In the genomic region with DNA sequence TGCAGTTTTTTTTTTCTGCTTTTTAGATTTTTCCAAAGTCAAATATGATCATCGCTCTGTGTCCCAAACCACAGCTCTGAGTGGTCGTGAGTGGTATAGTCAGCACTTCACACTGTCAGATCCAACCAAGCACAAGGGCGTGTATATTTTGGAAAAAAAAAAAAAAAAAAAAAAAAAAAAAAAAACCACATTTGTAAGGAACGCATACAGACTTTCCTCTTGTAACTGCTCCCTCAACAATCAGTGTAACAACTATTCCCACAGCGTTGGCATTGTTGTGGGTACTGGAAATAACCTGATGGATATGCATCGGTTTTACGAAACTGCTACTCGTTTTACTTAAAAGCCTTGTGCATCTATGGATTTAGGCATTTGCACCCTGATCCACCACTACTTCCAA, we compare ENCODE assay signal across 20 mouse cellular contexts. TPM values are rescaled to one million over a fixed set of nuclear protein-coding genes. Genes with fewer than 3 reads are reported as not detected.
DNase-seq lines count a peak whose midpoint lies in the region; ATAC-seq and TF ChIP-seq lines count a peak whose summit lies in the region.
"Had no signal": no experiment of that assay in that cellular context is flagged by ENCODE, and none has a peak within 500 bp of the region (broad histone marks: within the 10 kb centered on the region; RNA-seq: fewer than 3 reads in every experiment).

No protein-coding gene starts in this region.

- no peaks in the 10 kb centered on the region for H3K4me1 ChIP-seq in intestine, postnatal 0 days (replicated peaks; ENCODE audit: control insufficient read depth, insufficient read depth, low read length)
- H3K4me1 ChIP-seq in intestine, embryonic 16.5 days (ENCODE audit: control insufficient read depth, insufficient read depth, low read length), result peaks cover 8% of the 10 kb centered on the region
- peaks cover 4% of the 10 kb centered on the region; the same call in 1 of the 2 replicates for H3K4me1 ChIP-seq in lung, embryonic 16.5 days (replicated peaks; ENCODE audit: control insufficient read depth, insufficient read depth, low read length)
- peaks cover 0 to 6% of the 10 kb centered on the region in 2 experiments; a peak in 2 of 4 replicates for H3K4me1 ChIP-seq in CH12.LX (ENCODE audit: control insufficient read depth in 1 of 2, insufficient read depth in 2 of 2)
- H3K4me1 ChIP-seq in MEL (ENCODE audit: control insufficient read depth in 1 of 2, insufficient read depth in 2 of 2, low read length in 2 of 2), result peaks cover 0 to 3% of the 10 kb centered on the region in 2 experiments; a peak in 1 of 4 replicates
- H3K4me1 ChIP-seq in forebrain, embryonic 12.5 days, result peaks cover 12% of the 10 kb centered on the region

- no peak for ATAC-seq in intestine, postnatal 0 days
- ATAC-seq in intestine, embryonic 16.5 days, result no peak
- no peak for ATAC-seq in lung, embryonic 16.5 days (ENCODE audit: low read depth)
- no peak for ATAC-seq in forebrain, embryonic 12.5 days (ENCODE audit: low FRiP score)
- ATAC-seq: CD4-positive, CD25-positive, alpha-beta regulatory T cell, adult 4 months had no signal

- 83% methylated on average over 8 of the region's 8 CpGs for WGBS in intestine, postnatal 0 days
- WGBS in intestine, embryonic 16.5 days, result 80% methylated on average over 8 of the region's 8 CpGs
- 67% methylated on average over 8 of the region's 8 CpGs for WGBS in lung, embryonic 16.5 days
- WGBS in forebrain, embryonic 12.5 days, result 79% methylated on average over 8 of the region's 8 CpGs

- TF ChIP-seq RAD21 in CH12.LX (IDR thresholded peaks at IDR 0.05; ENCODE audit: low read depth, low read length) (no peak), MEL (IDR thresholded peaks at IDR 0.05; ENCODE audit: low read depth, low read length) (no peak)

- TF ChIP-seq CTCF in intestine, postnatal 0 days (IDR thresholded peaks at IDR 0.05; ENCODE audit: low read depth), result no peak
- TF ChIP-seq CTCF in CH12.LX (conservative IDR thresholded peaks at IDR 0.05 in 1 of 2, IDR thresholded peaks at IDR 0.05 in 1 of 2; ENCODE audit: low read depth in 2 of 2, low read length in 2 of 2), result no peak
- TF ChIP-seq CTCF in MEL (IDR thresholded peaks at IDR 0.05 in 2 of 3, conservative IDR thresholded peaks at IDR 0.05 in 1 of 3; ENCODE audit: control insufficient read depth in 1 of 3, insufficient read depth in 1 of 3, low read depth in 2 of 3, low read length in 3 of 3, poor library complexity in 1 of 3, severe bottlenecking in 1 of 3), result no peak

- H3K79me2 ChIP-seq in CH12.LX (replicated peaks; ENCODE audit: control insufficient read depth, extremely low read depth, insufficient read depth, poor library complexity, severe bottlenecking) (no peaks in the 10 kb centered on the region), MEL (ENCODE audit: control insufficient read depth, insufficient read depth, low read length, poor library complexity) (no peaks in the 10 kb centered on the region)

- H3K27me3 ChIP-seq in intestine, postnatal 0 days (replicated peaks; ENCODE audit: control insufficient read depth, insufficient read depth, low read length), result no peaks in the 10 kb centered on the region
- no peaks in the 10 kb centered on the region for H3K27me3 ChIP-seq in intestine, embryonic 16.5 days (replicated peaks; ENCODE audit: control insufficient read depth, insufficient read depth, low read length)
- H3K27me3 ChIP-seq in lung, embryonic 16.5 days (ENCODE audit: control insufficient read depth, insufficient read depth, low read depth, low read length), result no peaks in the 10 kb centered on the region
- no peaks in the 10 kb centered on the region for H3K27me3 ChIP-seq in CH12.LX (replicated peaks)
- no peaks in the 10 kb centered on the region for H3K27me3 ChIP-seq in MEL (ENCODE audit: control insufficient read depth in 1 of 2, insufficient read depth in 2 of 2, low read length in 2 of 2)
- H3K27me3 ChIP-seq in forebrain, embryonic 12.5 days, result no peaks in the 10 kb centered on the region
- H3K27me3 ChIP-seq: embryonic facial prominence, embryonic 13.5 days; embryonic facial prominence, embryonic 15.5 days; forebrain, embryonic 15.5 days had no signal

- H3K36me3 ChIP-seq in intestine, postnatal 0 days (ENCODE audit: control insufficient read depth, insufficient read depth), result no peaks in the 10 kb centered on the region
- H3K36me3 ChIP-seq in intestine, embryonic 16.5 days (ENCODE audit: control insufficient read depth, insufficient read depth, low read length), result no peaks in the 10 kb centered on the region
- H3K36me3 ChIP-seq in lung, embryonic 16.5 days (ENCODE audit: control insufficient read depth, insufficient read depth, low read length), result no peaks in the 10 kb centered on the region
- H3K36me3 ChIP-seq in CH12.LX (replicated peaks in 1 of 2; ENCODE audit: control insufficient read depth in 1 of 2, insufficient read depth in 1 of 2, low read length in 1 of 2) (no peaks in the 10 kb centered on the region), MEL (ENCODE audit: control insufficient read depth in 1 of 2, insufficient read depth in 2 of 2, low read length in 2 of 2) (no peaks in the 10 kb centered on the region)
- no peaks in the 10 kb centered on the region for H3K36me3 ChIP-seq in forebrain, embryonic 12.5 days (replicated peaks)
- H3K36me3 ChIP-seq: embryonic facial prominence, embryonic 13.5 days; embryonic facial prominence, embryonic 15.5 days; forebrain, embryonic 10.5 days; forebrain, embryonic 15.5 days; G1E had no signal

- H3K9ac ChIP-seq in intestine, postnatal 0 days (ENCODE audit: low read depth, low read length), result 0 out of 2 replicates have a peak overlapping the region, but pooled peaks have one; percentile 26
- H3K9ac ChIP-seq in intestine, embryonic 16.5 days (ENCODE audit: low read depth, low read length), result no peak overlapping the region
- no peak overlapping the region for H3K9ac ChIP-seq in lung, embryonic 16.5 days (ENCODE audit: low read length)
- H3K9ac ChIP-seq in CH12.LX (ENCODE audit: insufficient read depth, low read depth) (no peak overlapping the region), MEL (ENCODE audit: control insufficient read depth, low read depth, low read length, poor library complexity, severe bottlenecking) (no peak overlapping the region)
- no peak overlapping the region for H3K9ac ChIP-seq in forebrain, embryonic 12.5 days
- H3K9ac ChIP-seq: embryonic facial prominence, embryonic 13.5 days; embryonic facial prominence, embryonic 15.5 days; forebrain, embryonic 13.5 days; forebrain, embryonic 15.5 days; forebrain, postnatal 0 days had no signal

- DNase-seq in lung, postnatal 10 days, result no peak
- DNase-seq in CH12.LX (ENCODE audit: extremely low read depth) (no peak), MEL (ENCODE audit: low read depth, low spot score) (no peak)
- DNase-seq: cerebellum, adult 11 months; cerebellum, adult 8-10 months; cerebellum, adult 9-11 months; cerebellum, postnatal 36 days had no signal

- H3K9me3 ChIP-seq in intestine, postnatal 0 days (ENCODE audit: control insufficient read depth), result no peaks in the 10 kb centered on the region
- H3K9me3 ChIP-seq in intestine, embryonic 16.5 days (ENCODE audit: control insufficient read depth, low read length), result no peaks in the 10 kb centered on the region
- H3K9me3 ChIP-seq in lung, embryonic 16.5 days (ENCODE audit: control insufficient read depth, low read length), result no peaks in the 10 kb centered on the region
- H3K9me3 ChIP-seq in CH12.LX (replicated peaks; ENCODE audit: low read length), result no peaks in the 10 kb centered on the region
- no peaks in the 10 kb centered on the region for H3K9me3 ChIP-seq in MEL (replicated peaks; ENCODE audit: insufficient read depth, low read length)
- no peaks in the 10 kb centered on the region for H3K9me3 ChIP-seq in forebrain, embryonic 12.5 days
- H3K9me3 ChIP-seq: embryonic facial prominence, embryonic 13.5 days; embryonic facial prominence, embryonic 15.5 days; forebrain, embryonic 10.5 days; forebrain, embryonic 13.5 days; forebrain, embryonic 15.5 days; G1E had no signal

- H3K27ac ChIP-seq in intestine, postnatal 0 days (ENCODE audit: low read depth, low read length), result no peak overlapping the region
- no peak overlapping the region for H3K27ac ChIP-seq in intestine, embryonic 16.5 days (ENCODE audit: low read length)
- no peak overlapping the region for H3K27ac ChIP-seq in lung, embryonic 16.5 days (ENCODE audit: low read length)
- no peak overlapping the region for H3K27ac ChIP-seq in CH12.LX (ENCODE audit: insufficient read depth, low read depth)
- H3K27ac ChIP-seq in MEL (ENCODE audit: control insufficient read depth, low read depth, low read length), result no peak overlapping the region
- no peak overlapping the region for H3K27ac ChIP-seq in forebrain, embryonic 12.5 days
- H3K27ac ChIP-seq: embryonic facial prominence, embryonic 13.5 days; embryonic facial prominence, embryonic 15.5 days; forebrain, embryonic 13.5 days; forebrain, embryonic 15.5 days had no signal

- in situ Hi-C loops in CH12.LX (cut with MboI; ENCODE audit: low pct_ligation_motif_present, low pct_unique_long_range_greater_than_20kb, low sequenced_read_pairs), result no loop called here

- dilution Hi-C loops in CH12.LX (cut with MboI; ENCODE audit: extremely low pct_ligation_motif_present, extremely low pct_unique_long_range_greater_than_20kb, low sequenced_read_pairs), result no loop called here

- H3K4me3 ChIP-seq in intestine, postnatal 0 days (ENCODE audit: low read depth, low read length), result no peak overlapping the region
- no peak overlapping the region for H3K4me3 ChIP-seq in intestine, embryonic 16.5 days (ENCODE audit: low read length)
- H3K4me3 ChIP-seq in lung, embryonic 16.5 days (ENCODE audit: low read length), result no peak overlapping the region
- no peak overlapping the region for H3K4me3 ChIP-seq in CH12.LX (replicated peaks in 1 of 3; ENCODE audit: low read depth in 2 of 3, low read length in 2 of 3, poor library complexity in 1 of 3)
- H3K4me3 ChIP-seq in MEL (ENCODE audit: control insufficient read depth in 1 of 2, insufficient read depth in 1 of 2, low read depth in 2 of 2, low read length in 2 of 2), result no peak overlapping the region
- no peak overlapping the region for H3K4me3 ChIP-seq in forebrain, embryonic 12.5 days (replicated peaks)
- H3K4me3 ChIP-seq: embryonic facial prominence, embryonic 13.5 days; embryonic facial prominence, embryonic 15.5 days; erythroblast, embryonic 14.5 days; forebrain, embryonic 13.5 days; forebrain, embryonic 15.5 days had no signal

- no peak for TF ChIP-seq EP300 in CH12.LX (IDR thresholded peaks at IDR 0.05; ENCODE audit: low read length)
- TF ChIP-seq EP300 in MEL (IDR thresholded peaks at IDR 0.05; ENCODE audit: low read depth in 1 of 2, low read length in 2 of 2), result no peak

- TF ChIP-seq POLR2A in CH12.LX (IDR thresholded peaks at IDR 0.05; ENCODE audit: low read depth, low read length), result no peak
- TF ChIP-seq POLR2A in MEL (IDR thresholded peaks at IDR 0.05; ENCODE audit: control insufficient read depth in 1 of 2, insufficient read depth in 1 of 2, low read depth in 1 of 2, low read length in 2 of 2, poor library complexity in 1 of 2), result no peak

- no peak overlapping the region for H3K4me2 ChIP-seq in intestine, postnatal 0 days (replicated peaks; ENCODE audit: low read depth)
- no peak overlapping the region for H3K4me2 ChIP-seq in intestine, embryonic 16.5 days (ENCODE audit: low read depth, low read length)
- peak overlapping the region; percentile 42; the same call in 1 of the 2 replicates for H3K4me2 ChIP-seq in lung, embryonic 16.5 days (ENCODE audit: low read depth, low read length)
- no peak overlapping the region for H3K4me2 ChIP-seq in CH12.LX (ENCODE audit: insufficient read depth, low read depth, poor library complexity, severe bottlenecking)
- H3K4me2 ChIP-seq in forebrain, embryonic 12.5 days, result no peak overlapping the region
- H3K4me2 ChIP-seq: forebrain, embryonic 15.5 days had no signal

RNA-seq across cellular contexts. Expression of a gene that starts 9.8 kb away (rescaled TPM):
- 153 and 173 TPM in 2 replicates for polyA plus RNA-seq in intestine, postnatal 0 days (2015; fragmentation: Nextera tagmentation; extraction: Ambion mirVana)
- polyA plus RNA-seq in intestine, embryonic 16.5 days (2015; fragmentation: Nextera tagmentation; extraction: Ambion mirVana), result 139 and 156 TPM in 2 replicates
- polyA plus RNA-seq in lung, embryonic 16.5 days (2015; fragmentation: Nextera tagmentation; extraction: Ambion mirVana), result 28.0 and 30.2 TPM in 2 replicates
- 13.1 and 13.3 TPM in 2 replicates for total RNA-seq in CH12.LX (2012; rRNA removed)
- 29.7 and 31.8 TPM in 2 replicates for total RNA-seq in CH12.LX (2014; rRNA removed)
- polyA plus RNA-seq in CH12.LX (2012; ENCODE audit: insufficient read length, low read depth), result 33.7 and 38.3 TPM in 2 replicates
- 16.8 and 17.8 TPM in 2 replicates for total RNA-seq in MEL (2012; rRNA removed)
- polyA plus RNA-seq in MEL (2012; ENCODE audit: insufficient read depth in 1 of 2, insufficient read length in 2 of 2, low read depth in 1 of 2, low replicate concordance in 2 of 2, missing spikeins in 1 of 2), result 10 to 100 TPM in 1 of 2 experiments, not detected in 1; 22.0 TPM
- polyA plus RNA-seq in forebrain, embryonic 12.5 days (2016; fragmentation: Nextera tagmentation; extraction: Ambion mirVana), result 6.5 and 8.8 TPM in 2 replicates

RNA-seq across cellular contexts. Expression of a gene that starts 15.8 kb away (rescaled TPM):
- polyA plus RNA-seq in intestine, postnatal 0 days (2015; fragmentation: Nextera tagmentation; extraction: Ambion mirVana), result 5.1 and 5.2 TPM in 2 replicates
- polyA plus RNA-seq in intestine, embryonic 16.5 days (2015; fragmentation: Nextera tagmentation; extraction: Ambion mirVana), result 7.2 and 7.5 TPM in 2 replicates
- 13.5 and 15.7 TPM in 2 replicates for polyA plus RNA-seq in lung, embryonic 16.5 days (2015; fragmentation: Nextera tagmentation; extraction: Ambion mirVana)
- total RNA-seq in CH12.LX (2012; rRNA removed), result 6.0 and 8.1 TPM in 2 replicates
- 10.7 and 12.3 TPM in 2 replicates for total RNA-seq in CH12.LX (2014; rRNA removed)
- polyA plus RNA-seq in CH12.LX (2012; ENCODE audit: insufficient read length, low read depth), result 6.7 and 8.6 TPM in 2 replicates
- total RNA-seq in MEL (2012; rRNA removed), result 2.4 and 2.5 TPM in 2 replicates
- 1 to 10 TPM in 1 of 2 experiments, not detected in 1; 5.1 TPM for polyA plus RNA-seq in MEL (2012; ENCODE audit: insufficient read depth in 1 of 2, insufficient read length in 2 of 2, low read depth in 1 of 2, low replicate concordance in 2 of 2, missing spikeins in 1 of 2)
- 15.4 and 16.4 TPM in 2 replicates for polyA plus RNA-seq in forebrain, embryonic 12.5 days (2016; fragmentation: Nextera tagmentation; extraction: Ambion mirVana)
- polyA plus RNA-seq: erythroblast, embryonic 14.5 days had no signal
